Mouse (Mus musculus): ENCODE measurements at regions not wholly inside any gene's neighbourhood (a gene's known extent, or its start where the extent isn't known, plus 50 kb on each side); places are given as distances from the start of the nearest gene placed in this dataset.
A peak's percentile ranks its signal among the peaks of the same experiment; 100 is the strongest.

- no peak for ATAC-seq (ENCODE audit: insufficient read depth, low FRiP score, low TSS enrichment)
- 91% methylated on average over 6 of the region's 6 CpGs for WGBS
- no peaks in the 10 kb centered on the region for H3K9me3 ChIP-seq (ENCODE audit: control insufficient read depth, low read length)
- H3K4me2 ChIP-seq (ENCODE audit: low read depth), result no peak overlapping the region
- H3K27ac ChIP-seq (ENCODE audit: low read depth, low read length), result no peak overlapping the region
- H3K4me1 ChIP-seq (ENCODE audit: control insufficient read depth, insufficient read depth, low read length), result no peaks in the 10 kb centered on the region
- no peak overlapping the region for H3K9ac ChIP-seq (ENCODE audit: low read length)
- no peaks in the 10 kb centered on the region for H3K36me3 ChIP-seq (ENCODE audit: control insufficient read depth, insufficient read depth, low read length)
- H3K27me3 ChIP-seq (ENCODE audit: control insufficient read depth, insufficient read depth, low read length), result no peaks in the 10 kb centered on the region
- no peak for DNase-seq (ENCODE audit: low spot score)
- no peak overlapping the region for H3K4me3 ChIP-seq (ENCODE audit: low read depth, low read length)
Observed at GRCm38 (mm10) chr1:52330496-52330895, 97.5 kb upstream of the Gls start.

GRCm38 (mm10) chr1:52328507-52328906 lies 95.5 kb upstream of the Gls start:
- no peak for ATAC-seq (ENCODE audit: insufficient read depth, low FRiP score, low TSS enrichment)
- no peak overlapping the region for H3K9ac ChIP-seq (ENCODE audit: low read length)

GRCm38 (mm10) chr1:52324356-52324755 lies 91.3 kb upstream of the Gls start:
- Histone ChIP-seq H3K9ac (ENCODE audit: low read length) (no peak overlapping the region), H3K27ac (ENCODE audit: low read depth, low read length) (no peak overlapping the region), H3K27me3 (ENCODE audit: control insufficient read depth, insufficient read depth, low read length) (no peaks in the 10 kb centered on the region), H3K4me2 (ENCODE audit: low read depth) (no peak overlapping the region), H3K36me3 (ENCODE audit: control insufficient read depth, insufficient read depth, low read length) (no peaks in the 10 kb centered on the region), H3K4me1 (ENCODE audit: control insufficient read depth, insufficient read depth, low read length) (no peaks in the 10 kb centered on the region), H3K4me3 (ENCODE audit: low read depth, low read length) (no peak overlapping the region), H3K9me3 (ENCODE audit: control insufficient read depth, low read length) (no peaks in the 10 kb centered on the region)
- ATAC-seq (ENCODE audit: insufficient read depth, low FRiP score, low TSS enrichment) (no peak), DNase-seq (ENCODE audit: low spot score) (no peak)
- WGBS, result 77% methylated on average over 2 of the region's 2 CpGs

More at GRCm38 (mm10) chr1:52328507-52328906, 95.5 kb upstream of the Gls start:
- no peak for DNase-seq (ENCODE audit: low spot score)
- Histone ChIP-seq H3K27me3 (ENCODE audit: control insufficient read depth, insufficient read depth, low read length) (no peaks in the 10 kb centered on the region), H3K27ac (ENCODE audit: low read depth, low read length) (no peak overlapping the region), H3K4me2 (ENCODE audit: low read depth) (no peak overlapping the region), H3K9me3 (ENCODE audit: control insufficient read depth, low read length) (no peaks in the 10 kb centered on the region), H3K36me3 (ENCODE audit: control insufficient read depth, insufficient read depth, low read length) (no peaks in the 10 kb centered on the region), H3K4me1 (ENCODE audit: control insufficient read depth, insufficient read depth, low read length) (no peaks in the 10 kb centered on the region), H3K4me3 (ENCODE audit: low read depth, low read length) (no peak overlapping the region)

- whole genome bisulfite sequencing, result 73% methylated on average over 3 of the region's 3 CpGs
- no peak for ATAC-seq (ENCODE audit: insufficient read depth, low FRiP score, low TSS enrichment)
Observed at GRCm38 (mm10) chr1:52312076-52312633, 79.1 kb upstream of the Gls start.

GRCm38 (mm10) chr1:52306892-52307291 lies 73.9 kb upstream of the Gls start:
- H3K4me2 ChIP-seq (ENCODE audit: low read depth), result no peak overlapping the region
- no peaks in the 10 kb centered on the region for H3K36me3 ChIP-seq (ENCODE audit: control insufficient read depth, insufficient read depth, low read length)
- no peaks in the 10 kb centered on the region for H3K4me1 ChIP-seq (ENCODE audit: control insufficient read depth, insufficient read depth, low read length)
- H3K4me3 ChIP-seq (ENCODE audit: low read depth, low read length), result no peak overlapping the region
- H3K27me3 ChIP-seq (ENCODE audit: control insufficient read depth, insufficient read depth, low read length), result no peaks in the 10 kb centered on the region
- 37% methylated on average over 6 of the region's 6 CpGs for WGBS
- no peaks in the 10 kb centered on the region for H3K9me3 ChIP-seq (ENCODE audit: control insufficient read depth, low read length)
- ATAC-seq (ENCODE audit: insufficient read depth, low FRiP score, low TSS enrichment), result no peak
- H3K9ac ChIP-seq (ENCODE audit: low read length), result no peak overlapping the region
- H3K27ac ChIP-seq (ENCODE audit: low read depth, low read length), result no peak overlapping the region
- DNase-seq (ENCODE audit: low spot score), result peak; percentile 45

More at GRCm38 (mm10) chr1:52312076-52312633, 79.1 kb upstream of the Gls start:
- Histone ChIP-seq H3K4me1 (ENCODE audit: control insufficient read depth, insufficient read depth, low read length) (no peaks in the 10 kb centered on the region), H3K36me3 (ENCODE audit: control insufficient read depth, insufficient read depth, low read length) (no peaks in the 10 kb centered on the region), H3K27ac (ENCODE audit: low read depth, low read length) (no peak overlapping the region), H3K9ac (ENCODE audit: low read length) (no peak overlapping the region), H3K4me3 (ENCODE audit: low read depth, low read length) (no peak overlapping the region), H3K27me3 (ENCODE audit: control insufficient read depth, insufficient read depth, low read length) (no peaks in the 10 kb centered on the region), H3K9me3 (ENCODE audit: control insufficient read depth, low read length) (no peaks in the 10 kb centered on the region), H3K4me2 (ENCODE audit: low read depth) (no peak overlapping the region)
- no peak for DNase-seq (ENCODE audit: low spot score)

- no peaks in the 10 kb centered on the region for H3K27me3 ChIP-seq (ENCODE audit: control insufficient read depth, insufficient read depth, low read length)
- DNase-seq (ENCODE audit: low spot score) (no peak), ATAC-seq (ENCODE audit: insufficient read depth, low FRiP score, low TSS enrichment) (peak; percentile 38; the same call in 1 of the 2 replicates)
- H3K36me3 ChIP-seq (ENCODE audit: control insufficient read depth, insufficient read depth, low read length), result no peaks in the 10 kb centered on the region
- H3K4me2 ChIP-seq (ENCODE audit: low read depth), result no peak overlapping the region
- no peak overlapping the region for H3K4me3 ChIP-seq (ENCODE audit: low read depth, low read length)
- no peaks in the 10 kb centered on the region for H3K9me3 ChIP-seq (ENCODE audit: control insufficient read depth, low read length)
- no peaks in the 10 kb centered on the region for H3K4me1 ChIP-seq (ENCODE audit: control insufficient read depth, insufficient read depth, low read length)
- no peak overlapping the region for H3K27ac ChIP-seq (ENCODE audit: low read depth, low read length)
- H3K9ac ChIP-seq (ENCODE audit: low read length), result no peak overlapping the region
- 81% methylated on average over 18 of the region's 18 CpGs for WGBS
Observed at GRCm38 (mm10) chr1:52305679-52306632, 72.9 kb upstream of the Gls start.

- no peaks in the 10 kb centered on the region for H3K4me1 ChIP-seq (ENCODE audit: control insufficient read depth, insufficient read depth, low read length)
- no peak overlapping the region for H3K4me2 ChIP-seq (ENCODE audit: low read depth)
- H3K9me3 ChIP-seq (ENCODE audit: control insufficient read depth, low read length), result no peaks in the 10 kb centered on the region
- 13% methylated on average over 6 of the region's 6 CpGs for WGBS
- H3K27me3 ChIP-seq (ENCODE audit: control insufficient read depth, insufficient read depth, low read length), result no peaks in the 10 kb centered on the region
- no peak overlapping the region for H3K27ac ChIP-seq (ENCODE audit: low read depth, low read length)
- H3K4me3 ChIP-seq (ENCODE audit: low read depth, low read length), result no peak overlapping the region
- peak; percentile 71 for DNase-seq (ENCODE audit: low spot score)
- ATAC-seq (ENCODE audit: insufficient read depth, low FRiP score, low TSS enrichment), result no peak; the same call in 1 of the 2 replicates
- H3K9ac ChIP-seq (ENCODE audit: low read length), result no peak overlapping the region
- no peaks in the 10 kb centered on the region for H3K36me3 ChIP-seq (ENCODE audit: control insufficient read depth, insufficient read depth, low read length)
Observed at GRCm38 (mm10) chr1:52302557-52302956, 69.5 kb upstream of the Gls start.

GRCm38 (mm10) chr1:52301266-52301665 lies 68.2 kb upstream of the Gls start:
- H3K9me3 ChIP-seq (ENCODE audit: control insufficient read depth, low read length), result no peaks in the 10 kb centered on the region
- H3K36me3 ChIP-seq (ENCODE audit: control insufficient read depth, insufficient read depth, low read length), result no peaks in the 10 kb centered on the region
- DNase-seq (ENCODE audit: low spot score) (no peak), ATAC-seq (ENCODE audit: insufficient read depth, low FRiP score, low TSS enrichment) (no peak)
- H3K4me2 ChIP-seq (ENCODE audit: low read depth), result no peak overlapping the region
- WGBS, result 61% methylated on average over 2 of the region's 2 CpGs
- H3K4me3 ChIP-seq (ENCODE audit: low read depth, low read length), result no peak overlapping the region
- H3K4me1 ChIP-seq (ENCODE audit: control insufficient read depth, insufficient read depth, low read length), result no peaks in the 10 kb centered on the region
- no peaks in the 10 kb centered on the region for H3K27me3 ChIP-seq (ENCODE audit: control insufficient read depth, insufficient read depth, low read length)
- H3K9ac ChIP-seq (ENCODE audit: low read length), result no peak overlapping the region
- H3K27ac ChIP-seq (ENCODE audit: low read depth, low read length), result no peak overlapping the region

- no peak overlapping the region for H3K4me2 ChIP-seq (ENCODE audit: low read depth)
- H3K9me3 ChIP-seq (ENCODE audit: control insufficient read depth, low read length), result no peaks in the 10 kb centered on the region
- no peaks in the 10 kb centered on the region for H3K27me3 ChIP-seq (ENCODE audit: control insufficient read depth, insufficient read depth, low read length)
- H3K27ac ChIP-seq (ENCODE audit: low read depth, low read length), result no peak overlapping the region
- no peaks in the 10 kb centered on the region for H3K4me1 ChIP-seq (ENCODE audit: control insufficient read depth, insufficient read depth, low read length)
- no peak overlapping the region for H3K4me3 ChIP-seq (ENCODE audit: low read depth, low read length)
- H3K9ac ChIP-seq (ENCODE audit: low read length), result no peak overlapping the region
- ATAC-seq (ENCODE audit: insufficient read depth, low FRiP score, low TSS enrichment), result no peak
- DNase-seq (ENCODE audit: low spot score), result no peak
- H3K36me3 ChIP-seq (ENCODE audit: control insufficient read depth, insufficient read depth, low read length), result no peaks in the 10 kb centered on the region
- WGBS, result 73% methylated on average over 7 of the region's 7 CpGs
Observed at GRCm38 (mm10) chr1:52299559-52299958, 66.5 kb upstream of the Gls start.

Measured in neural tube, embryonic 11.5 days (tissue).